Mouse (Mus musculus) adrenal gland, postnatal 14 days (tissue): ENCODE results near the gene Arhgdig. TPM values are rescaled to one million over a fixed set of nuclear protein-coding genes. Genes with fewer than 3 reads are reported as not detected.
A peak's percentile ranks its signal among the peaks of the same experiment; 100 is the strongest.
"Not testable (repeated sequence)": the region's sequence is repeated elsewhere in the genome, so short reads cannot be mapped to it uniquely, and the experiment has no call there.

Experiments used
- DNase-seq: peaks from one replicate; pipeline ENCODE4 v3.0.0; 2021; ENCODE audit warnings: mixed read lengths
- total RNA-seq: library from RNA; stranded (reverse); gene quantifications from 2 replicates; pipeline ENCODE4 v1.2.3, GENCODE M21; 2021

The Arhgdig gene
- total RNA-seq, 1 experiment from 2014 or later, result 8.5 TPM

- DNase-seq, result no peak
Measured at GRCm38 (mm10) chr17:26204766-26205165, 2.8 kb downstream of the Arhgdig start.

GRCm38 (mm10) chr17:26203321-26203811 lies 4.2 kb downstream of the Arhgdig start:
- DNase-seq, result peak; percentile 57

- DNase-seq, result peak; percentile 78
Measured at GRCm38 (mm10) chr17:26202737-26203136, 4.8 kb downstream of the Arhgdig start, which contains the start of gene Rgs11. Gene Rgs11 (plus strand): TSS chr17:26202951.

DNA sequence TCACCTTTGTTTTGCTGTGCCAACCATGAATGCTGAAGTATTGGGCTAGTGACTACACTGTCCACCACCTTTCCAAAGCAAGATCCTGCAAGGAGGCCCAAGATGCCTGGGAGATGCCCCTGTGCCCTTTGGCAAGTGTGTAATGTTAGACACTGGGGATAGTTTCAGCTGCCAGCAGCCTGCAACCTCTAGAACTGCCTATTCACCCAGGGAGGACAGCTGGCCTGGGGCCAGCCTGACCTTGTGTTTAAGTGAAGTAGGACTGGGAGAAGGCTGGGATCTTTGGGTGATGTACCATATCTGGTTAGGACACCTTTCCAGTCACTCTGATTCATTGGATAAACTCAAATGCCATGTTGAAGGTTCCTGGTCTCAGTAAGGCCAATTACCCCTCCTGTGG lies 5.6 kb downstream of the Arhgdig start:
- peak; percentile 64 for DNase-seq

DNA sequence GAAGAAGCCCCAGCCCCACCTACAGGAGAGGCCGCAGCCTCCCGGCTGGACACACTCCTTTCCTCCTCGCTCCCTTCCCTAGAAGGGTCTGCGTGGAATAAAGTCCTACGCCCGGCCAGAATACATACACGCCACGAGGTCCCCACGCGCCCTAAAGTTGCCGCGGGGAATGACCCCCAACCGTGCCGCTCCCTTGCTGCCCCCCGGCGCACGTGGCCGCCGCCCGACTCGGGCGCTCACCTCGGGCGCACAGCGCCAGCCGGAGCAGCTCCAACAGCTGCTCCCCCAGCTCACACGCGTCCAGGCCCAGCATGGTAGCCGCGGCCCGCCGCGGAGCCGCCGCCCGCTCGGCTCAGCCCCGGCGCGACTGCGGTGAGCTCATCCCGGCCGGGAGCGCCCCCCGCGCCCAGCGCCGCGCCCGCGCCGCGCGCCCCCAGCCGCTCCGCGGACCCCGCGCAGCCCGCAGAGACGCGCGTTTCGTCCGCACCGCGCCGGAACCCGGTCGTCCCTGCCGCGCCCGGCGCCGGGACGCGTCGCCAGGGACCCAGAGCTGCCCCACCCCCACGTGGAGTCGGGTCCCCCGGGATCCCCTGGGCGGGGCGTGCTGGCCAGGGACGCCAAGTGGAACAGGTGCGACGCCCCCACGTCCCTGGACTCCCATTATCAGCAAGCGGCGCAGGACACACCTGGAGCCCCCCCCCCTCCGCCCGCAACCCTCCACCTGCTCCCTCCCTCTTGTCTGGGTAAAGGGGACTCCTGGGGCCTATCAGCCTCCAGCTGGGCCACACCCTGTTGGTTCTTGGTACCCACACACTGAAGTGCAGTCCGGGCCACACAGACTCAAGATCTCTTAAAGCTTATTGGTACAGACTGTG lies 6.5 kb downstream of the Arhgdig start:
- DNase-seq, result peak; percentile 59

DNA sequence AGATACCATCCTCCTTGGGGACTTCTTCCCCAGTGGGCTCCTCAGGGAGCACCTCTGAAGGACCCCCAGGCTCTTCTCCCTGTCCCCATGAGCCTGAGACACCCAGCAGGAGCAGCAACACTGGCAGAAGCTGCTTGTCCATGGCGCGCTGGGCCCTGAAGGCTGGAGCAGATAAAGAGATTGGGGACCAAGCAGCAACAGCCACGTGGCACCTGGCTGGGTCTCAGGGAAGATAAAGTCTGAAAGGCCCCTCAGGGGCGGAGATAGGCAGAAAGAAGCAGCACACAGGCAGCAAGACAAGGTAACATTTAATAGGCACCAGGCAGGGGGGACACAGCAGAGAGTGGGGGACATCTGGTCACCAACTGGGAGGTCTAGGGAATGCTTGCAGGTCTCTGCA lies 8.7 kb downstream of the Arhgdig start, which contains the start of gene Pdia2:
TSS of gene Pdia2 (minus strand) at position 196 of the 400 bp plus-strand sequence.
- no peak for DNase-seq

DNA sequence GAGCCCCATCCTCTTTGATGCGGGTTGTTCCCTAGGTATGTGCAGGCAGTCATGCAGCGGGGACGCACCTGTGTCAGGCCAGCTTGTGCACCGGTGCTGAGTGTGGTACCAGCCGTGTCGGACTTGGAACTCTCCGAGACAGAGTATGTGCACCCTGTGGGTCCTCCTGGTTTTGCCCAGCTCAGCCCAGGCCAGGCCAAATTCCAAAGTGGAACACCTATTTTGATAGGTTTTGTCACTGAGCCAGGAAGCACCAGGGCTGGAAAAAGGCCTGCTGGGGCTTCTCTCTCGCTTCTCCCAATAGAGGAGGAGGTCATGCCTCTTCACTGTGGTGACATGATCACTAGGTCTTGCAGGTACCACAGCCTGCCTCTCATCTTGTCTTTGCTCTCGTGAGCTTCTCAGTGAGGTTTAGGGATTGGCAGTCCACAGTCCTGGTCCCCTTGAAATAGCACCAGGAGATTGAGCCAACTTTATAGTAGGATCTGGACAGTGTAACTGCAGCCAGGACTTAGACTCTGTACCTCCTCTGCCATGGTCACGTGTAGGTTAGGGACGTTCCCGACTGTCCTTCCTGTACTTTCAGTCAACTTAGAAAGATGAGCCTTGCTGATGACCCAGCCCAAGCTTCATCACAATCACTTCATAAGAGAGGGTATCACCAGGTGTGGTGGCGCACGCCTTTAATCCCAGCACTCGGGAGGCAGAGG lies 14.9 kb downstream of the Arhgdig start:
- DNase-seq, result no peak

DNA sequence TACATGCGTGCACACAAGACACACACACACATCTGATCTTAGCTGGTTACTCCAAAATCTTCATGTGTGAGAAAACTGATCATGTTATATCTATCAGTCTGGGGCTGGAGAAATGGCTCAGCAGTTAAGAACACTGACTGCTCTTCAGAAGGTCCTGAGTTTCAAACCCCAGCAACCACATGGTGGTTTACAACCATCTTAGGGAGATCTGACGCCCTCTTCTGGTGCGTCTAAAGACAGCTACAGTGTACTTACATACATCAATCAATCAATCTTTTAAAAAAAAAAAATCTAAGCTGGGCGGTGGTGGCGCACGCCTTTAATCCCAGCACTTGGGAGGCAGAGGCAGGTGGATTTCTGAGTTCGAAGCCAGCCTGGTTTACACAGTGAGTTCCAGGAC lies 16.1 kb downstream of the Arhgdig start:
- DNase-seq, result not testable (repeated sequence)

DNA sequence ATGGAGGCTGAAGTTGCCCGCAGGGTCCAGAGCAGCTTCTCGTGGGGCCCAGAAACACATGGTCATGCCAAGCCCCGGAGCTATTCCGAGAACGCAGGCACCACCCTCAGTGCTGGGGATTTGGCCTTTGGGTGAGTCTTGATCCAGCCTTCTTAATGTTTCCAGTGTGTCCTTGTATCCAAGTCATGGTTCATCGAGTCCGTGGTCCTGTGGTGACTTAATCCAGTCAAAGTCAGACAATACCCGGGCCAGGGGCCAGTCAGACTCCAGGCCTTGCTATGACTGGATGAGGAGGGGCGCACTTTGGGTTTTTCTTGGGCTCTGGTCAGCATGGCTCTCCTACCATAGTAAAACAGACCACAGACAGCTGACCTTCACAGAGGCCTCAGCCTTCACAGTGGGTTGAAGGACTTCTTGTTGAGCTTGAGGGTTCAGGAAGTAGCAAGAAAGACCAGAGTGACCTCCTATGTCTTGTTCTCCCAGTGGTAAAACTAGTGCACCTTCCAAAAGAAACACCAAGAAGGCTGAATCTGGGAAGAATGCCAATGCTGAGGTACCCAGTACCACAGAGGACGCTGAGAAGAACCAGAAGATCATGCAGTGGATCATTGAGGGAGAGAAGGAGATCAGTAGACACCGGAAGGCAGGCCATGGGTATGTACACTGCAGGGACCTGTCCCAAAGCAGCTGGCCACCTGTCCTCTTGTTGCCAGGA lies 19.3 kb downstream of the Arhgdig start:
- DNase-seq, result no peak

- no peak for DNase-seq
Measured at GRCm38 (mm10) chr17:26187592-26187991, 20.0 kb downstream of the Arhgdig start.

- no peak for DNase-seq
Measured at GRCm38 (mm10) chr17:26181179-26181578, 26.4 kb downstream of the Arhgdig start.

- DNase-seq, result no peak
Measured at GRCm38 (mm10) chr17:26178611-26179010, 29.0 kb downstream of the Arhgdig start.

- not testable (repeated sequence) for DNase-seq
Measured at GRCm38 (mm10) chr17:26175248-26175647, 32.3 kb downstream of the Arhgdig start.

GRCm38 (mm10) chr17:26168039-26168438 lies 39.5 kb downstream of the Arhgdig start:
- no peak for DNase-seq

DNA sequence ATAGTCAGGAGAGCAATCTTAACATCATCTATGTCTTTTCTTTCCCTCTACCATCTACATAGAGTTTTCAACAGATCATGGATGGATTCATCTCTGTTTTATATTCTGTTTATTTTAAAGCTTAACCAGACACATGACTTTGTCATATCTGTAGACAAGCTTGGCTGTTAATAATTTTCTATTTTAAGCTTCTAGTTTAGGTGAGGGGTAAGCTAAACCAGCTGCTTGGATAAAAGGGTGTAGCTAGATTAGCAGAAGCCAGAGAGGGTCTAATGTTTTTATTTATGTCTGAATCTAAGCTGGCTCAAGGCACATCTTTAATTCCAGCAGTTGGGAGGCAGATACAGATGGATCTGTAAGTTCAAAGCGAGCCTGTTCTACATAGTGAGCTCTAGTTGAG lies 44.9 kb downstream of the Arhgdig start:
- no peak for DNase-seq

GRCm38 (mm10) chr17:26151886-26152630 lies 55.5 kb downstream of the Arhgdig start:
- no peak for DNase-seq

Other genes with a start within 250 kb of the Arhgdig start
- 18.8 and 23.8 TPM in 2 replicates for gene Capn15, start 222.0 kb downstream of the Arhgdig start, total RNA-seq
- 18.6 and 19.0 TPM in 2 replicates for gene Rab11fip3, start 138.2 kb downstream of the Arhgdig start, total RNA-seq
- 34.2 and 42.3 TPM in 2 replicates for gene Decr2, start 117.4 kb downstream of the Arhgdig start, total RNA-seq
- gene Nme4, start 112.2 kb downstream of the Arhgdig start, total RNA-seq, result 2.6 and 2.7 TPM in 2 replicates
- gene Tmem8, start 94.5 kb downstream of the Arhgdig start, total RNA-seq, result 5.0 and 5.8 TPM in 2 replicates
- 77.5 and 87.3 TPM in 2 replicates for gene Mrpl28, start 84.3 kb downstream of the Arhgdig start, total RNA-seq
- gene Axin1, start 69.1 kb downstream of the Arhgdig start, total RNA-seq, result 32.8 and 43.1 TPM in 2 replicates
- gene Pdia2, start 8.7 kb downstream of the Arhgdig start, total RNA-seq, result 1.4 and 1.5 TPM in 2 replicates
- 17.9 and 20.4 TPM in 2 replicates for gene Rgs11, start 4.8 kb downstream of the Arhgdig start, total RNA-seq
- 97.7 and 98.1 TPM in 2 replicates for gene Fam234a, start 36.5 kb upstream of the Arhgdig start, total RNA-seq
- gene Luc7l, start 45.1 kb upstream of the Arhgdig start, total RNA-seq, result 56.1 and 59.3 TPM in 2 replicates
- 50.0 and 51.1 TPM in 2 replicates for gene Neurl1b, start 207.0 kb upstream of the Arhgdig start, total RNA-seq